Comparison of ENCODE assay signal across 8 mouse cellular contexts in genomic region chr11:118200834-118201830, GRCm38 (mm10). TPM values are rescaled to one million over a fixed set of nuclear protein-coding genes. Genes with fewer than 3 reads are reported as not detected.
DNase-seq lines count a peak whose midpoint lies in the region; ATAC-seq and TF ChIP-seq lines count a peak whose summit lies in the region.

No protein-coding gene starts in this region.

- TF ChIP-seq POLR2A in brain, embryonic 14.5 days (IDR thresholded peaks at IDR 0.05; ENCODE audit: borderline replicate concordance, extremely low read depth, insufficient read depth, insufficient read length, poor library complexity, severe bottlenecking), result no peak
- no peak for TF ChIP-seq POLR2A in thymus, adult 2 months (IDR thresholded peaks at IDR 0.05; ENCODE audit: control insufficient read depth, extremely low read depth, insufficient read depth, low read length, poor library complexity)

- H3K9me3 ChIP-seq in heart, embryonic 10.5 days, result no peaks in the 10 kb centered on the region
- no peaks in the 10 kb centered on the region for H3K9me3 ChIP-seq in hindbrain, embryonic 12.5 days (replicated peaks)
- H3K9me3 ChIP-seq in liver, postnatal 0 days (ENCODE audit: low read length), result no peaks in the 10 kb centered on the region

- no peaks in the 10 kb centered on the region for H3K27me3 ChIP-seq in heart, embryonic 10.5 days (ENCODE audit: insufficient read depth, poor library complexity, severe bottlenecking)
- H3K27me3 ChIP-seq in hindbrain, embryonic 12.5 days, result no peaks in the 10 kb centered on the region
- no peaks in the 10 kb centered on the region for H3K27me3 ChIP-seq in liver, postnatal 0 days (ENCODE audit: insufficient read depth, low read length)
- H3K27me3 ChIP-seq in thymus, adult 2 months (ENCODE audit: control insufficient read depth, insufficient read depth, low read length), result no peaks in the 10 kb centered on the region

- H3K4me2 ChIP-seq in hindbrain, embryonic 12.5 days (replicated peaks), result peak overlapping the region; percentile 69
- H3K4me2 ChIP-seq in liver, postnatal 0 days (ENCODE audit: low read depth, low read length), result peak overlapping the region; percentile 23; the same call in 1 of the 2 replicates

- TF ChIP-seq EP300 in liver, postnatal 0 days (IDR thresholded peaks at IDR 0.05; ENCODE audit: low read depth), result no peak

- 55% methylated on average over 11 of the region's 11 CpGs for WGBS in heart, embryonic 10.5 days
- 36% methylated on average over 11 of the region's 11 CpGs for WGBS in hindbrain, embryonic 12.5 days
- 42% methylated on average over 11 of the region's 11 CpGs for WGBS in liver, postnatal 0 days (ENCODE audit: insufficient replicate concordance)
- WGBS in thymus, adult 2 months, result 53% methylated on average over 11 of the region's 11 CpGs

- ATAC-seq in hindbrain, embryonic 12.5 days (ENCODE audit: low FRiP score), result no peak
- ATAC-seq in liver, postnatal 0 days, result no peak

- DNase-seq in heart, embryonic 10.5 days (ENCODE audit: low spot score), result no peak
- no peak for DNase-seq in heart, postnatal 25 days (ENCODE audit: low spot score)
- peak; percentile 69 for DNase-seq in brain, embryonic 14.5 days (ENCODE audit: low read depth)
- no peak for DNase-seq in liver, postnatal 0 days
- no peak for DNase-seq in left cerebral cortex, postnatal 25 days (ENCODE audit: low spot score in 2 of 2)
- DNase-seq in thymus, adult 2 months, result no peak
- DNase-seq in thymus, postnatal 25 days, result no peak

- H3K36me3 ChIP-seq in heart, embryonic 10.5 days, result no peaks in the 10 kb centered on the region
- H3K36me3 ChIP-seq in hindbrain, embryonic 12.5 days, result no peaks in the 10 kb centered on the region
- no peaks in the 10 kb centered on the region; the same call in 1 of the 2 replicates for H3K36me3 ChIP-seq in liver, postnatal 0 days (replicated peaks; ENCODE audit: insufficient read depth, low read length)
- no peaks in the 10 kb centered on the region for H3K36me3 ChIP-seq in thymus, adult 2 months (ENCODE audit: control insufficient read depth, insufficient read depth, low read length)

- intact Hi-C loops in heart, postnatal 25 days (cut with DNase I), result no loop called here
- intact Hi-C loops in left cerebral cortex, postnatal 25 days (cut with DNase I), result no loop called here

- peak overlapping the region; percentile 80 for H3K27ac ChIP-seq in heart, embryonic 10.5 days
- peak overlapping the region; percentile 96 for H3K27ac ChIP-seq in hindbrain, embryonic 12.5 days
- H3K27ac ChIP-seq in liver, postnatal 0 days (ENCODE audit: low read depth), result peak overlapping the region; percentile 52
- H3K27ac ChIP-seq in thymus, adult 2 months (ENCODE audit: control insufficient read depth, insufficient read depth, low read length), result no peak overlapping the region

- H3K4me1 ChIP-seq in heart, embryonic 10.5 days, result peaks cover 95% of the 10 kb centered on the region
- peaks cover 73% of the 10 kb centered on the region for H3K4me1 ChIP-seq in hindbrain, embryonic 12.5 days
- peaks cover 71% of the 10 kb centered on the region for H3K4me1 ChIP-seq in liver, postnatal 0 days (ENCODE audit: insufficient read depth)
- peaks cover 55% of the 10 kb centered on the region for H3K4me1 ChIP-seq in thymus, adult 2 months (replicated peaks; ENCODE audit: control insufficient read depth, insufficient read depth, low read length)

- H3K9ac ChIP-seq in hindbrain, embryonic 12.5 days, result peak overlapping the region; percentile 85
- peak overlapping the region; percentile 30; the same call in 1 of the 2 replicates for H3K9ac ChIP-seq in liver, postnatal 0 days (replicated peaks)

- no peak for TF ChIP-seq CTCF in brain, embryonic 14.5 days (IDR thresholded peaks at IDR 0.05; ENCODE audit: borderline replicate concordance, extremely low read depth, insufficient read depth, insufficient read length)
- no peak for TF ChIP-seq CTCF in liver, postnatal 0 days (IDR thresholded peaks at IDR 0.05; ENCODE audit: low read depth)
- TF ChIP-seq CTCF in thymus, adult 2 months (IDR thresholded peaks at IDR 0.05; ENCODE audit: borderline replicate concordance, control insufficient read depth, extremely low read depth, insufficient read depth, low read length, poor library complexity), result no peak

- H3K4me3 ChIP-seq in heart, embryonic 10.5 days, result peak overlapping the region; percentile 52
- H3K4me3 ChIP-seq in hindbrain, embryonic 12.5 days, result peak overlapping the region; percentile 44
- no peak overlapping the region for H3K4me3 ChIP-seq in liver, postnatal 0 days (ENCODE audit: low read depth, low read length)
- H3K4me3 ChIP-seq in thymus, adult 2 months (ENCODE audit: control insufficient read depth, insufficient read depth, low read length), result no peak overlapping the region

RNA-seq across cellular contexts. Expression of gene Cyth1, which starts 47.3 kb away (rescaled TPM):
- 15.5 and 15.6 TPM in 2 replicates for polyA plus RNA-seq in heart, embryonic 10.5 days (2016; fragmentation: Nextera tagmentation; extraction: Ambion mirVana)
- 10 to 100 TPM; 48.9 to 53.8 TPM for total RNA-seq in heart, postnatal 25 days (2021)
- polyA plus RNA-seq in brain, embryonic 14.5 days (2012; rRNA removed), result 35.9 and 36.8 TPM in 2 replicates
- polyA plus RNA-seq in hindbrain, embryonic 12.5 days (2016; fragmentation: Nextera tagmentation; extraction: Ambion mirVana), result 29.0 and 33.5 TPM in 2 replicates
- polyA plus RNA-seq in liver, postnatal 0 days (2015; fragmentation: Nextera tagmentation; extraction: Ambion mirVana), result 7.0 and 7.9 TPM in 2 replicates
- 10 to 100 TPM; 64.9 to 70.1 TPM for total RNA-seq in left cerebral cortex, postnatal 25 days (2021)
- polyA plus RNA-seq in thymus, adult 2 months (2012; rRNA removed), result 66.7 and 70.0 TPM in 2 replicates

Comparison
In these comparisons a context has a peak if more than half of its experiments do, and no peak if none do; other contexts are left out.
1. H3K4me3 ChIP-seq: peak in heart, embryonic 10.5 days (single experiment) and hindbrain, embryonic 12.5 days (single experiment); none in liver, postnatal 0 days (single experiment) and thymus, adult 2 months (single experiment).